Mouse (Mus musculus) pancreas, adult 10 weeks (tissue): ENCODE data around the gene Slc38a1. TPM values are rescaled to one million over a fixed set of nuclear protein-coding genes. Genes with fewer than 3 reads are reported as not detected.

ENCODE experiments used
- polyA plus RNA-seq: library from polyadenylated mRNA; stranded (reverse); fragments of 350-450 nt; fragmentation: Illumina TruSeq; extraction: RNeasy Lipid Tissue Mini Kit (QIAGEN cat#74804); gene quantifications from one replicate; pipeline ENCODE4 v1.2.3, GENCODE M21; 2015; ENCODE audit warnings: low read depth, low replicate concordance; ENCODE audit not compliant: insufficient read depth

The Slc38a1 gene
- polyA plus RNA-seq, result 0.63 TPM

GRCm38 (mm10) chr15:96642436-96643405 is at the start of gene Slc38a1:
TSS of gene Slc38a1 (minus strand) at chr15:96642913.

Other genes with a start within 250 kb of the Slc38a1 start
- 9.9 TPM for gene Scaf11, start 182.1 kb downstream of the Slc38a1 start, polyA plus RNA-seq
- 28.0 TPM for gene Slc38a2, start 56.8 kb upstream of the Slc38a1 start, polyA plus RNA-seq